Comparison of ENCODE assay signal across 8 mouse cellular contexts in the genomic region with DNA sequence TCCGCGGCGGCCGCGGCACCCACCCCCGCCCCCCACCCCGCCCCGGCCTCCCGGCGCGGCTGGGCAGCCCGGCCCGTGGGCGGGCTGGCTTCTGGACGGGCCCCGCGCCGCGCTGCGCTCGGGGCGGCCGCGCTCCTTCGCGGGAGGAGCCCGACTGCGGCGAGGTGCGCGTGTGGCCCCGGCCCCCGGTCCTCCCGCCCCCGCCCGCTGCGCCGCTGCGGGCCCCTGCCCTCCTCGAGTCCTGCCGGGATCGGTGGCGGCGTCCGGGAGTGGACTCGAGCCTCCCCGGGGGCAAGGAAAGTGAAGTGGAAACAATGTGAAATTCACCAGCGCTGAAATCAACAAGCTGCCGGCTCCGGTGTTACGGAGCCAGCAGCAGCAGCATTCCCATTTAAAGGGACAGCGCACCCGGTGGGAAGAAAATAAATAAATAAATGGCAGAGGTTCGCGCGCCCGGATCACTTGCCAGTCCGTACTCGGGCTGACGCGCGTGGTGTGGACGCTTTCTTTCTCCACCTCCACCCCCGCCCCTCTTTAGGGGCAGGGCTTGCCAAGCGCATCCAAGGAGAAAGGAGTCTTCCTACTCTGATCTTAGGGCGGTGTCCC. TPM values are rescaled to one million over a fixed set of nuclear protein-coding genes. Genes with fewer than 3 reads are reported as not detected.
DNase-seq lines count a peak whose midpoint lies in the region; ATAC-seq and TF ChIP-seq lines count a peak whose summit lies in the region.

No protein-coding gene starts in this region.

- no peaks in the 10 kb centered on the region for H3K27me3 ChIP-seq in cerebellum, adult 2 months (ENCODE audit: control insufficient read depth, insufficient read depth, low read length)
- no peaks in the 10 kb centered on the region for H3K27me3 ChIP-seq in lung, embryonic 14.5 days (ENCODE audit: insufficient read depth, low read length)

- H3K27ac ChIP-seq in cerebellum, adult 2 months (ENCODE audit: insufficient read depth, low read length): no peak overlapping the region
- H3K27ac ChIP-seq in lung, embryonic 14.5 days (ENCODE audit: low read depth): peak overlapping the region; percentile 95

- no peak for TF ChIP-seq CTCF in cerebellum, adult 2 months (IDR thresholded peaks at IDR 0.05; ENCODE audit: borderline replicate concordance, insufficient read depth, low read depth, low read length)
- no peak for TF ChIP-seq CTCF in lung, embryonic 14.5 days (IDR thresholded peaks at IDR 0.05; ENCODE audit: low read depth)

- peak overlapping the region; percentile 94 for H3K4me3 ChIP-seq in cerebellum, adult 2 months (replicated peaks; ENCODE audit: insufficient read depth, low read depth, low read length)
- peak overlapping the region; percentile 82 for H3K4me3 ChIP-seq in lung, embryonic 14.5 days (ENCODE audit: low read depth, low read length)

- no peaks in the 10 kb centered on the region for H3K36me3 ChIP-seq in lung, embryonic 14.5 days (ENCODE audit: insufficient read depth)

- peak overlapping the region; percentile 80 for H3K9ac ChIP-seq in lung, embryonic 14.5 days

- under 1% methylated on average over 66 of the region's 66 CpGs for WGBS in cerebellum, adult 2 months
- under 1% methylated on average over 65 of the region's 66 CpGs for WGBS in lung, embryonic 14.5 days

- peak; percentile 65 for ATAC-seq in lung, embryonic 14.5 days (ENCODE audit: insufficient read depth)

- peak overlapping the region; percentile 79 for H3K4me2 ChIP-seq in lung, embryonic 14.5 days

- no peaks in the 10 kb centered on the region for H3K9me3 ChIP-seq in lung, embryonic 14.5 days (ENCODE audit: low read depth, low read length)

- DNase-seq in MN1 (ENCODE audit: low spot score): peak; percentile 53
- peak; percentile 78 to 80 for DNase-seq in cerebellum, adult 2 months
- peak; percentile 20 to 53 for DNase-seq in frontal cortex, adult 2 months (ENCODE audit: extremely low spot score in 1 of 2, low spot score in 1 of 2)
- DNase-seq in heart, postnatal 4 days: peak; percentile 61
- DNase-seq in layer of hippocampus, adult 8-10 months (ENCODE audit: low spot score in 2 of 2): peak; percentile 24 to 41
- DNase-seq in lung, embryonic 14.5 days: peak; percentile 78
- DNase-seq in ovary, postnatal 36 days (ENCODE audit: low spot score): peak; percentile 63
- no peak for DNase-seq in T-cell, adult 2 months (ENCODE audit: low spot score)

- TF ChIP-seq POLR2A in cerebellum, adult 2 months (IDR thresholded peaks at IDR 0.05; ENCODE audit: borderline replicate concordance, insufficient read depth, low read length): 0 out of 2 replicates have a peak, but pooled peaks have one; percentile 21

- H3K4me1 ChIP-seq in cerebellum, adult 2 months (ENCODE audit: control insufficient read depth, insufficient read depth, low read length): no peaks in the 10 kb centered on the region; the same call in 1 of the 2 replicates
- 0 out of 2 replicates have a peak, but pooled peaks cover 7% of the 10 kb centered on the region for H3K4me1 ChIP-seq in lung, embryonic 14.5 days (ENCODE audit: insufficient read depth)

RNA-seq across cellular contexts. Expression of a gene that starts 0.3 kb away (rescaled TPM):
- 29.5 and 30.7 TPM in 2 replicates for polyA plus RNA-seq in cerebellum, adult 2 months (2012; rRNA removed)
- polyA plus RNA-seq in frontal cortex, adult 2 months (2012; rRNA removed): 20.1 and 20.6 TPM in 2 replicates
- total RNA-seq in heart, postnatal 4 days (2021): 10 to 100 TPM; 10.2 to 10.7 TPM
- 10 to 100 TPM; 18.7 to 21.4 (median 20.9) TPM for total RNA-seq in layer of hippocampus, adult 8-10 months (2022)
- 7.3 and 9.6 TPM in 2 replicates for polyA plus RNA-seq in lung, embryonic 14.5 days (2014; fragmentation: Nextera tagmentation; extraction: Ambion mirVana)
